Mouse (Mus musculus): ENCODE data around the gene Zbtb44. TPM values are rescaled to one million over a fixed set of nuclear protein-coding genes. Genes with fewer than 3 reads are reported as not detected.

Gene Zbtb44
- polyA plus RNA-seq, 1 experiment from 2014 or later = 4.9 TPM

- DNase-seq = no peak
- Histone ChIP-seq H3K36me3 (replicated peaks; ENCODE audit: insufficient read depth, low read length) (no peaks in the 10 kb centered on the region), H3K27ac (ENCODE audit: low read depth) (no peak overlapping the region), H3K4me2 (ENCODE audit: low read depth, low read length) (no peak overlapping the region), H3K9me3 (ENCODE audit: low read length) (no peaks in the 10 kb centered on the region), H3K9ac (replicated peaks) (no peak overlapping the region), H3K4me3 (ENCODE audit: low read depth, low read length) (no peak overlapping the region), H3K27me3 (ENCODE audit: insufficient read depth, low read length) (0 out of 2 replicates have a peak, but pooled peaks cover 2% of the 10 kb centered on the region), H3K4me1 (ENCODE audit: insufficient read depth) (no peaks in the 10 kb centered on the region)
- no peak for ATAC-seq
- 79% methylated on average over 18 of the region's 18 CpGs for whole genome bisulfite sequencing (ENCODE audit: insufficient replicate concordance)
- no peak for TF ChIP-seq CTCF (IDR thresholded peaks at IDR 0.05; ENCODE audit: low read depth)
These were observed 61.8 kb downstream of the Zbtb44 start for GRCm38 (mm10) chr9:31092111-31092832.

- H3K27me3 ChIP-seq (ENCODE audit: insufficient read depth, low read length) = no peaks in the 10 kb centered on the region
- no peaks in the 10 kb centered on the region for H3K4me1 ChIP-seq (ENCODE audit: insufficient read depth)
- H3K9ac ChIP-seq (replicated peaks) = no peak overlapping the region
- 82% methylated on average over 10 of the region's 10 CpGs for WGBS (ENCODE audit: insufficient replicate concordance)
- DNase-seq = no peak
- no peak overlapping the region for H3K27ac ChIP-seq (ENCODE audit: low read depth)
- TF ChIP-seq EP300 (IDR thresholded peaks at IDR 0.05; ENCODE audit: low read depth) = no peak
- no peak for TF ChIP-seq CTCF (IDR thresholded peaks at IDR 0.05; ENCODE audit: low read depth)
- no peaks in the 10 kb centered on the region for H3K9me3 ChIP-seq (ENCODE audit: low read length)
- ATAC-seq = no peak
- H3K4me3 ChIP-seq (ENCODE audit: low read depth, low read length) = no peak overlapping the region
- no peaks in the 10 kb centered on the region for H3K36me3 ChIP-seq (replicated peaks; ENCODE audit: insufficient read depth, low read length)
- H3K4me2 ChIP-seq (ENCODE audit: low read depth, low read length) = no peak overlapping the region
These were observed 62.4 kb downstream of the Zbtb44 start for GRCm38 (mm10) chr9:31092833-31093195.

- Histone ChIP-seq H3K9me3 (ENCODE audit: low read length) (no peaks in the 10 kb centered on the region), H3K4me3 (ENCODE audit: low read depth, low read length) (no peak overlapping the region), H3K9ac (replicated peaks) (no peak overlapping the region), H3K27ac (ENCODE audit: low read depth) (no peak overlapping the region), H3K4me2 (ENCODE audit: low read depth, low read length) (no peak overlapping the region), H3K36me3 (replicated peaks; ENCODE audit: insufficient read depth, low read length) (no peaks in the 10 kb centered on the region), H3K27me3 (ENCODE audit: insufficient read depth, low read length) (no peaks in the 10 kb centered on the region), H3K4me1 (ENCODE audit: insufficient read depth) (no peaks in the 10 kb centered on the region)
- ATAC-seq (no peak), DNase-seq (no peak)
- TF ChIP-seq CTCF (IDR thresholded peaks at IDR 0.05; ENCODE audit: low read depth) = no peak
- TF ChIP-seq EP300 (IDR thresholded peaks at IDR 0.05; ENCODE audit: low read depth) = no peak
- WGBS (ENCODE audit: insufficient replicate concordance) = 83% methylated on average over 20 of the region's 20 CpGs
These were observed 66.9 kb downstream of the Zbtb44 start for GRCm38 (mm10) chr9:31097088-31098082.

GRCm38 (mm10) chr9:31098118-31098517, 67.7 kb downstream of the Zbtb44 start:
- Histone ChIP-seq H3K27me3 (ENCODE audit: insufficient read depth, low read length) (no peaks in the 10 kb centered on the region), H3K4me2 (ENCODE audit: low read depth, low read length) (no peak overlapping the region), H3K4me1 (ENCODE audit: insufficient read depth) (no peaks in the 10 kb centered on the region), H3K9ac (replicated peaks) (no peak overlapping the region), H3K27ac (ENCODE audit: low read depth) (no peak overlapping the region), H3K36me3 (replicated peaks; ENCODE audit: insufficient read depth, low read length) (no peaks in the 10 kb centered on the region), H3K9me3 (ENCODE audit: low read length) (no peaks in the 10 kb centered on the region), H3K4me3 (ENCODE audit: low read depth, low read length) (no peak overlapping the region)
- 63% methylated on average over 6 of the region's 6 CpGs for WGBS (ENCODE audit: insufficient replicate concordance)
- ATAC-seq (no peak), DNase-seq (no peak)
- no peak for TF ChIP-seq CTCF (IDR thresholded peaks at IDR 0.05; ENCODE audit: low read depth)
- TF ChIP-seq EP300 (IDR thresholded peaks at IDR 0.05; ENCODE audit: low read depth) = no peak

GRCm38 (mm10) chr9:31108464-31108863, 78.0 kb downstream of the Zbtb44 start:
- ATAC-seq (no peak), DNase-seq (no peak)
- Histone ChIP-seq H3K4me3 (ENCODE audit: low read depth, low read length) (no peak overlapping the region), H3K4me1 (ENCODE audit: insufficient read depth) (no peaks in the 10 kb centered on the region), H3K9me3 (ENCODE audit: low read length) (no peaks in the 10 kb centered on the region), H3K4me2 (ENCODE audit: low read depth, low read length) (no peak overlapping the region), H3K27me3 (ENCODE audit: insufficient read depth, low read length) (no peaks in the 10 kb centered on the region), H3K9ac (replicated peaks) (no peak overlapping the region), H3K36me3 (replicated peaks; ENCODE audit: insufficient read depth, low read length) (no peaks in the 10 kb centered on the region), H3K27ac (ENCODE audit: low read depth) (no peak overlapping the region)
- WGBS (ENCODE audit: insufficient replicate concordance) = 81% methylated on average over 8 of the region's 8 CpGs
- TF ChIP-seq EP300 (IDR thresholded peaks at IDR 0.05; ENCODE audit: low read depth) (no peak), CTCF (IDR thresholded peaks at IDR 0.05; ENCODE audit: low read depth) (no peak)

GRCm38 (mm10) chr9:31115586-31115985, 85.1 kb downstream of the Zbtb44 start:
- H3K4me2 ChIP-seq (ENCODE audit: low read depth, low read length) = no peak overlapping the region
- TF ChIP-seq EP300 (IDR thresholded peaks at IDR 0.05; ENCODE audit: low read depth) = no peak
- TF ChIP-seq CTCF (IDR thresholded peaks at IDR 0.05; ENCODE audit: low read depth) = no peak
- no peaks in the 10 kb centered on the region for H3K36me3 ChIP-seq (replicated peaks; ENCODE audit: insufficient read depth, low read length)
- no peaks in the 10 kb centered on the region for H3K4me1 ChIP-seq (ENCODE audit: insufficient read depth)
- no peaks in the 10 kb centered on the region for H3K9me3 ChIP-seq (ENCODE audit: low read length)
- no peaks in the 10 kb centered on the region for H3K27me3 ChIP-seq (ENCODE audit: insufficient read depth, low read length)
- H3K27ac ChIP-seq (ENCODE audit: low read depth) = no peak overlapping the region
- DNase-seq (no peak), ATAC-seq (no peak)
- no peak overlapping the region for H3K9ac ChIP-seq (replicated peaks)
- H3K4me3 ChIP-seq (ENCODE audit: low read depth, low read length) = no peak overlapping the region

All from liver, postnatal 0 days (tissue).